Mouse (Mus musculus): ENCODE measurements around the gene Il17c. TPM values are rescaled to one million over a fixed set of nuclear protein-coding genes. Genes with fewer than 3 reads are reported as not detected.

Il17c gene
- total RNA-seq, 2 experiments from 2014 or later: not detected

DNA sequence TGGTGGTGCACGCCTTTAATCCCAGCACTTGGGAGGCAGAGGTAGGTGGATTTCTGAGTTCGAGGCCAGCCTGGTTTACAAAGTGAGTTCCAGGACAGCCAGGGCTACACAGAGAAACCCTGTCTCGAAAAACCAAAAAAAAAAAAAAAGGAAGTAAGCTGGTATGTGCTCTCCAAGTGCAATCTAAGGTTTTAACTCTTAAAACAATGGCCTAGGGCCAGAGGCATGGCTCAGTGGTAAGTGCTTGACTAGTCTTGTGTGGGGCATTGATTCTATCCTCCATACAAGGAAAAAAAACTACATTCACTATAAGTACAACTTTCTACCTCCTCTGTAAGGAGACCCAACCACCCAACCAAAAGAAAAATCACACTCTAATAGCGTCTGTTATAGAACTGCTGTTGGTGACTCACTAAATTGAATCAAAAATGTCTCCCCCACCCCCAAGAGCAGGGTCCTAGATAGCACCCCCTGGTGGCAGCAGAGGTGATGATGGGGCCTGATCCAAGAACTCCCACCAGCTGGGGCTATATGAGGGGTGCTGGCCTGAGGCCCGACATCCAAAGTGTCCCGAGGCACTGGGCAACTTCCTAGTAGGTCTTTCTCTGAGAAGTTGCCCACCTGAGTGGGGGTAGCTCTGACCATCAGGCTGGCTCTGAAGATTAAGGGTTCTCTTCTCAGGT is 37.5 kb downstream of the Il17c start:
- peak; percentile 41 to 44 for DNase-seq (ENCODE audit: low spot score in 2 of 2)

DNA sequence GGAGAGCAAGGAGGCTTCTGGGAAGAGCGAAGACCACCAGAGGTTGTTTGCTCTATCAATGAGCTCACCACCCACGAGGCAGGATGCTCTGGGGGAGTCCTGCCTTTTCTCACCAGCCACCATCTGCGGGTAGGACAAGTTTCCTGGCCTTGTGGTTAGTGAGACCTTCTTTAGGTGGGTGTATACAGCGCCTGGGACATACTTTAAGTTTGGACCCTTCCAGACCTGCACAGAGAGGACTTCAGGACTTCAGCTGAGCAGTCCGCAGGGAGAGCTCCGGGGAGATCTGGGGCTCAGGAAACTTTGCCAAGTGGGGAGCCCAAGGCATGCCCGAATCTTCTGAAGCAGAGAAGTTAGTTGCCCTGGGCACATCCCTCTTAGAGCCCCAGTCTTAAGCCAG is 38.2 kb downstream of the Il17c start:
- no peak for DNase-seq (ENCODE audit: low spot score in 2 of 2)

DNA sequence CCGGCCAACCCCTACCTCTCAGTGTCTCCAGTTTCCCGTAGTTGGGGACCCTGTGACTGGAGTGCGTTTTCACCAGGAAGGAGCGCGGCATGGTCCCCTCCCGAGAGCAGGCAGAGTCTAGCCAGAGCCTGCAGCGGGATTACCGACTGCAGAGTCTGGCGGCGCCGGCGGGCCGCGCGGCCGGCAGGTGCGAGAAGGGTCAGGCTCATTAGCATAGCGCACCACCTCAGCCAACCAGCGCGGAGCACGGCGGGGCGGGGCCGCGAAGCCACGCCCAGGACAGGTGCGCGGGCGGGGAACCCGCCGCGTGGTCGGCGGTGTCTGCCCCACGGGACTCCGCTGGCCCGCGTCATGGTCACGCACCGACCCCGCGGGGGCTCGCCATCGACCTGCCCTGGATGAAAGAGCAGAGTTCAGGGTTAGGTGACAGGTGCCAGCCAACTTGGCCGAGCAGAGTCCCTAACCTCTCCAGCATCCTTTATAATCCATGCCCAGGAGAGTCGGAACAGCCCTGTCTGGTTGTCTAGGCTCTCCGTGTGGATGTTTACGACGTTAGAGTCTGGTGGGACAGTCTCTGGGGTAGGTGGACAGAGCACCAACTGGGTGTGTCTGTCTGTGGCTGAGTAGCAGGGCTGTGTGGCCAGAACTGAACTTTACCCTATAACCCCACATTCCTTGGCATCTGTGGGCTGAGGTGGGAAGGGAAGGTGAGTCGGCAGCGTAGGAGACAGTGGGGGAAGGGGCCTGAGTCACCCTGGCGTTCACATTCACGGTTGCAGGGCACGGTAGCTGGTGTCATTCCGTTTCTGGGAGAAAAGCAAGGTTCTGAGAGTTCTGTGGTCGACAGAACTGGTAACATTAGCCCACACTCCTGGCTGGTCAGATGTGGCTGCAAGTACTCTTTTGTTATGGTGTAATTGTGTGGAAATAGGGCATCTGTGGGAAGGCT is 39.0 kb downstream of the Il17c start, which contains the start of gene Snai3:
Gene Snai3 (minus strand): TSS at position 210 of the 949 bp plus-strand sequence.
- no peak for DNase-seq (ENCODE audit: low spot score in 2 of 2)

DNA sequence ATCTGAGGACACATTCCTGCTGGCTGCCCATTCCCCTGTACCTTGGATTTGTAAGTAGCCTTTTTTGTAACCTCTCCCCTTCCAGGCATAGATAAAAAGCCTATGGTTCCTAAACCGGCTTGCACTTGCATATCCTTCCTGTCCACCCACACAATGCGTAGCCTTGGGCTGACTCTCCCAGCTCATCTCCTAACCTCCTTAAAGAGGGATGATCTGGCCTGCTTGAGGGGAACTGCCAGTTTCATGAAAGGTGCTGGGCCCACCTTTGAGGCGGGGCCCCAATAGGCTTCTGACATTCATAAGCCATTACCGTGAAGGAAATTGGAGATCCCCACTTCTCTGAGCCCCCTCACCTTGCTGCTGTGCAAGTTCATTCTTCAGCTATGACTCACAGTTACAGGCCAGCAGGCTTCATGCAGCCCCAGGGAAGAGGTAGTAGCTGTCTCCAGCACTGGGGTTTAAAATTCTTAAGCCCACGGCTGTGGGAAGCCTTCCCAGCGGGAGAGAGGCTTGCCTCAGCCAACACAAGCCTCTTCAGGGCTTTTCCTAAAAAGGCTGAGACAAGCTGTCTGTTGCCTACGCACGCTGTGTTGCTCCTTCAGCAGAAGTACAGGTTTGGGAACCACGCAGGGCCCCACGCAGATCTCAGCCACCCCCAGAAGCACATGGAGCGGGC is 39.8 kb downstream of the Il17c start:
- no peak for DNase-seq (ENCODE audit: low spot score in 2 of 2)

DNA sequence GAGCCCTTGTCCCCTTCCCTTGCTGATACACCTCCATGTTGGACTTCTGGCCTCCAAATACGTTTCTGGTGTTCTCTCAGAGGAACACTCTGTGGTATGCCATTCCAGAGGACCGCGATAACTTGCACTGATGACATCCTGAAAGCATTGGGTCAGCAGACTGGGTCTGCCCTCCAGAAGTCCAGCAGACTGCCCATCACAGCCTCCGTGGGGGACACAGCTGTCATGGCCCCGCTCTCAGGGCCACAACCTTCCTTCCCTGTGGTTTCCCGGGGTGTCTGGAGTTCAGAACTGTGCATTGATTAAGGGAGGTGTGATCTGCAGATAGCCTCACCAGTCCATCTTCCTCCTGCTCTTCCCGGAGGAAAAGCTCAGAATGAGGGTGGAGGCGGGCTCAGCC is 40.7 kb downstream of the Il17c start:
- DNase-seq (ENCODE audit: low spot score in 2 of 2): no peak

DNA sequence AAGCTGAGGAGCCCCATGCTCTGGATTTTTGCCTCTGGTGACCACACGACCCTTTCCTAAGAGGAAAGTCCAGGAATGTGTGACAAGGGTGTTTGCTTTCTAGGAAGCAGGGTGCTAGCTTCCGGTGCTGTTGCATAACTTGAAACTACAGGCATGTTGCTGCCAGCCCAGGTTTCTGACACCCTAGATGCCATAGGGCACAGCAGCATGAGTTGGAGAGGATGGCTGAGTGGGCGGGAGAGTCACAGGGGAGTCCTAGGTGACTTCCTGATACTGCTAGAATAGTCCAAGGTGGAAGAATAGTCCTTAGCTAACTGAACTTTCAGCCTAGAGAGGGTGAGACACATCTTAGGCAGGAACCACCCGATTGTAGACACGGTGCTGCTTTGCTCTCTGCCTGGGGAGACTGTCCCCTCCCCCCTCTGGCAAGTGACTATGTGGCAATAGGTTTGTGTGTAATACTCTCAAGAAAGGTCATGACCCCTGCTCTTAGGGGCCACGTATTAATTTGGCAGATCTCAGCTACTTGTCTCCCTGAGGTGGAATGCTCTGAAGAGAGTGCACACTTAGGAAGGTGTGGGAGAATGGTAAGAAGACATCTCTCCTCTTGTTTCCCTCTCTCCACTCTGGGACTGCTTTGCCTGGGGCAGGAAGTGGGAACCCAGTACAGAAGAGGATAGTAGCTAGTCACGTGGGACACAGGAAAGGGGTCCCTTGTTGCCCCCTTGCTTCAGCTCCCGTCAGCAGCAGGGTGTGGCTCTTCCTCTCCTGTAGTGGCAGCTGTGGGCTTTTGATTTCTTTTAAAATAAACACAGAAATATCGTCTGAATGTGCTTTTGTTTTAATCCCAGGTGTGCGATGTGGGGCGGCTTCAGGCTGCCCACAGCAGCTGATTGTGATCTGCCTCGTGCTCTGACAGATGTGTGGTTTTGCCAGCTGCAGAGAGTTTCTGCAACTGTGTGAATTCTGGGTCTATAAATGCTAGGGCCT is 42.1 kb downstream of the Il17c start:
- DNase-seq (ENCODE audit: low spot score in 2 of 2): no peak

DNA sequence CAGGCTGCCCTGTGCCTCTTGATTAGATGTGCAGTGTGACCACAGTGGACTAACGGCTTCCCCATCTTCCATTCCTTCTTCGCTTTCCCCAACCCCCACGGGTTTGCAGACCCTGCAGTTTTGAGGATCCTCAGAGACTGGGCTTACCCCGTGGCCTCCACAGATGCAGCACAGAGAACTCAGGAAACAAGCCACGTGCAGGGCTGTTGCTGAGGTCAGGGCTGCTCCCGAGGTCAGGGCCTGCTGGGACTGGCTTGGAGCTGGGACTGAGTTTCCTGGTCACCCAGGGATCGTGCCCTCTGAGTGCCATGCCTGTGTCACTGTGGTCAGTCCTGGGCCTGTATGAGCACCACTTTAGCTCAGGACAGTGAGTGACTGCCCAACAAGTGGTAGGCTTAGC is 43.2 kb downstream of the Il17c start:
- DNase-seq (ENCODE audit: low spot score in 2 of 2): no peak

DNA sequence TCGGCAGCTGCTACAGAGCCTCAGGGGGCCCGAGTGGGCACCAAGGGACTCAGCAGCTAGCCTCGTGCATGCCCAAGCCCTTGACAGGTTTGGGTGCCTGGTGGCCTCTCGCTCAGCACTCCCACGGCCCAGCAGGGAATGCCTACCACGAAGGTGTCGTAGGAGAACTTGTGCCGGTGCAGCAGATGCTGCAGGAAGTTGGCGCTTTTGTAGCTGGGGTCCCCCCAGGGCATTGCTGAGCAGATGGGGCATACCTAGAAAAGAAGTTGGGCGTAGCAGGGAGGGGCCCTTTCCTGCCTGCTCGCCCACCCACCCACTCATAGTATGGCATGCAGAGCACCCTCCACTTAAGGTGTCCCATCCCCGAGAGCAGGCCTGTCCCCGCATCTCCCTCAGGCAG is 46.0 kb downstream of the Il17c start:
- no peak for DNase-seq (ENCODE audit: low spot score in 2 of 2)

DNA sequence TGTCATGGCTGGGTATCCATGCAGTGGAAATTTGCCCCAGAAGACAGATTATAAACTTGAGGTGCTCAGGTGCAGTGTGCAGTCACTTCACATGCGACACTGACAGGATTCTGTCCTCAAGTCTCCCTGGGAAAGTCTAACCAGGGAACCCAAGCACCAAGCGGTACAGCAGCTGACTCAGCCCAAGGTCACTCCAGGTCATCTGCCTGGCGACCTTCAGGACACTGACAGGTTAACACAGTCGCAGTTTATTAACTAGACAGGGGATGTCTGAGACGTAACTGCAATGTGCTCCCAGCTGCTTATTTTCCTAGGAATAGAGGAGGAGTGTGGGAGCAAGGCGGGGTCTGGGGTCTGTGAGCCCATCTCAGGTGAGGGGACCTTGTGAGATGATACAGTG is 47.6 kb downstream of the Il17c start:
- DNase-seq (ENCODE audit: low spot score in 2 of 2): no peak

DNA sequence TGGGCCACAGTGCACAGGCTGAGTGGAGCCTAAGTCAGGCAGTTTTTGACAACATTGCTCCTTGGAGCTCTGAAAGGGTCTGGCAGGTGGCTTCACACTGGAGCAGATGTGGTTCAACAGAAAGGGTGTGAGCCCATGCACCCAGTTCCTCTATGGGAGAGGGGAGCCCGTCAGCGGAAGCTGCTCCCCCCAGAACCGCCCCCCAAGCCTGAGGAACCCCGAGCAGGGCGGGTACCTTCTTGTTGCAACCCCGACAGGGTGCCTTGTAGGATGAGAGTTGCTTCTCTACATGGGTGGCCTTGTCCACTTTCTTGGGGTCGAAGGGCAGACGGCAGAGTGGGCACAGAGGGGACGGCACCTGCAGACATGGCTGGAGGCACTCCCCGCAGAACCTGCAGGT is 48.1 kb downstream of the Il17c start:
- no peak for DNase-seq (ENCODE audit: low spot score in 2 of 2)

DNA sequence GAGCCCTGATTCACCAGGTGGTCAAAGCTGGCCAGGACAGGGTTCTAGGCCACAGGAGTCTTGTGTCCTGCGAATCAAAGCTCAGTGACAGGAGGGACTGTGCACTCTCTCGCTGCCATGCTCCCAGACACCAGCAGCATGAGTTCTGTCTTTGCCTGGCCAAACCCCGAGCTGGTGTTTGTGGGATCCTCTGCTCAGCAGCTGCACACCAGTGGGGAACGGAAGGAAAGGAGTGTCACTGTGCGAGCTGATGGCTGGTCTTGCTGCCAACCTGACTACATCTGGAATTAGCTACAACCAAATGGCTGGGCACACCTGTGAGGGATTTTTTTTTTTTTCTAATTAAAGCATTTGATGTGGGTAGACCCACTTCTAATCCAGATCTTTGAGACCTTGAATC is 48.9 kb downstream of the Il17c start:
- no peak for DNase-seq (ENCODE audit: low spot score in 2 of 2)

Small RNA genes within 50 kb of the gene (microRNA-seq; reads per million reads assigned to microRNA genes)
- 0 reads per million in 2 experiments for gene Gm24366

Other genes starting within 250 kb of the Il17c start
- 10 to 100 TPM; 25.7 to 27.2 TPM for gene Zfpm1, start 139.9 kb upstream of the Il17c start, total RNA-seq (2021)
- gene Trhr2, start 61.3 kb upstream of the Il17c start, total RNA-seq (2021): 1 to 10 TPM in 1 of 2 experiments, under 1 TPM in 1; 0.83 to 1.3 TPM
- 10 to 100 TPM; 37.4 TPM for gene Zc3h18, start 45.4 kb upstream of the Il17c start, total RNA-seq (2021)
- 10 to 100 TPM; 11.6 to 12.8 TPM for gene Cyba, start 10.9 kb downstream of the Il17c start, total RNA-seq (2021)
- gene Mvd, start 21.4 kb downstream of the Il17c start, total RNA-seq (2021): 10 to 100 TPM; 50.9 to 56.4 TPM
- not detected for gene Snai3, start 38.7 kb downstream of the Il17c start, total RNA-seq (2021)
- 10 to 100 TPM; 19.7 to 23.5 TPM for gene Rnf166, start 54.0 kb downstream of the Il17c start, total RNA-seq (2021)
- gene Ctu2, start 54.1 kb downstream of the Il17c start, total RNA-seq (2021): 10 to 100 TPM; 35.1 to 36.0 TPM
- gene Piezo1, start 129.3 kb downstream of the Il17c start, total RNA-seq (2021): 1 to 10 TPM; 8.2 to 8.9 TPM
- 1 to 10 TPM; 3.0 to 5.0 TPM for gene Cdt1, start 146.0 kb downstream of the Il17c start, total RNA-seq (2021)
- 10 to 100 TPM; 91.6 to 94.0 TPM for gene Aprt, start 154.9 kb downstream of the Il17c start, total RNA-seq (2021)
- gene Galns, start 189.4 kb downstream of the Il17c start, total RNA-seq (2021): 10 to 100 TPM; 10.6 to 10.7 TPM
- gene Trappc2l, start 189.6 kb downstream of the Il17c start, total RNA-seq (2021): 10 to 100 TPM; 75.6 to 79.9 TPM
- not detected for gene Pabpn1l, start 200.7 kb downstream of the Il17c start, total RNA-seq (2021)

Measured in layer of hippocampus, postnatal 10 days (tissue).